Mouse (Mus musculus) T-helper 17 cell (primary cell): ENCODE measurements around the gene Ntm.

Experiments
- in situ Hi-C, 2 experiments: fragments of 300-600 bp; cut with MboI, MseI; formaldehyde crosslinking; loops; 1 replicate in 1 of 2; 2 replicates in 1 of 2; pipeline ENCODE4 v1.15.1; 2025; ENCODE audit warnings: high pct_unique_total_duplicates in 2 of 2

Ntm gene

GRCm38 (mm10) chr9:29884062-29884461 is 78.9 kb downstream of the Ntm start:
- in situ Hi-C loops, result no loop called here

DNA sequence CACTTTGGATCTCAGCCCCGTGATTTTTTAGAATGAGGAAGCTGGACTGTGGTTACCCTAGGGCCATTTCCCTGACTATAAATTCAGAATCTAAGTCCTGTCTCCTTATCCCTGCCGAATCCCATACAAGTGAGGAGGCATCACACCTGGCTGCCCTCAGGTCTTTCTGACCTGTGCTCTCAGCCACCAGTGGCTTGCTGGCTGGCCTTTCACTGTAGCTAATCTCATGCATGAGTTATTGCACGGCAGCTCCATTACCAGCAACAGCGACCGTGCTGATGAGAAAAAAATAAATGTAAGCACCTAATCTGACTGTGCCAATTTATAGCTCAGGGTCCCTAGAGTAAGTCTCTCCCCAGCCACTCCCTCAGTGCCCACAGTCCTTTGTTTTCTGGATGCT is 81.3 kb downstream of the Ntm start:
- in situ Hi-C loops, result no loop called here

DNA sequence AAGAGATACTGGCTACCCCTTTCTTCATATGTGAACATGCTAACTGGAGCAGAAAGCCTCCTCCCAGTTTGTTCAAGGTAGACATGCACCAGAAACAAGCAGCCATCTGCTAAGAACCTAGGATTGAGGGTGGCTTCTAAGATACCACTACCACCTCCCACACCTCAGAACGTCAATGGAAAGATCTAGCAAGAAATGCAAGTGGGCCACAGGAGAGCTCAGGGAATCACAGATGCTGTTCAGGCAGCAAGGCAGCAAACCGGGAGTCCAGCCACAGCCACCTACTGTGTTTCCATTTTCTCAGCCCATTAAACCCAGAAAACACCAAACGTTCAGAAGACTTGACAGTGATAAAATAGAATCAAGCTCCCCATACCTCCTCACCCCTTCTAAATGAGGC is 85.4 kb downstream of the Ntm start:
- in situ Hi-C loops, result loop anchor here in 1 of 2 experiments (10.0 kb wide), 1 partner anchor 1017 kb away; no protein-coding TSS in a partner anchor

GRCm38 (mm10) chr9:29867746-29868145 is 95.2 kb downstream of the Ntm start:
- in situ Hi-C loops, result no loop called here

DNA sequence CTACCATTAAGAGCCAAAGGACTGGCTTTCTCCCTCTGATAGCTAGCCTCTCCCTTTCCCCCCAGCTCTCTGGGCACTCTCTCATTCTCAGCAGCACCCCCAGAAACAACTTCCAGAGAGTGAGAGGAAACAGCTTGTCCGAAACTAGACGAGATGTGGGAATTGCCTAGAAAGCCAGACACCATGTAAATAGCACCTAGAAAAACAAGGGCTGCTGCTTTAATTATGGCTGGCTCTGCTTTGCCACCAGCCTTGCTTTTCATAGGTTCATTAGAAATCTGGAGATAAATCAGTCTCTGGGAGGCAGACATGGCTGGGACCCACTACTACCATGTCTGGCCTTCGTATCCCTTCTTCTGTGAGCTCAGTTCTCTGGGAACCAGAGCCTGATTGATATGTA is 96.1 kb downstream of the Ntm start:
- in situ Hi-C loops, result no loop called here

GRCm38 (mm10) chr9:29866101-29866500 is 96.8 kb downstream of the Ntm start:
- in situ Hi-C loops, result no loop called here

DNA sequence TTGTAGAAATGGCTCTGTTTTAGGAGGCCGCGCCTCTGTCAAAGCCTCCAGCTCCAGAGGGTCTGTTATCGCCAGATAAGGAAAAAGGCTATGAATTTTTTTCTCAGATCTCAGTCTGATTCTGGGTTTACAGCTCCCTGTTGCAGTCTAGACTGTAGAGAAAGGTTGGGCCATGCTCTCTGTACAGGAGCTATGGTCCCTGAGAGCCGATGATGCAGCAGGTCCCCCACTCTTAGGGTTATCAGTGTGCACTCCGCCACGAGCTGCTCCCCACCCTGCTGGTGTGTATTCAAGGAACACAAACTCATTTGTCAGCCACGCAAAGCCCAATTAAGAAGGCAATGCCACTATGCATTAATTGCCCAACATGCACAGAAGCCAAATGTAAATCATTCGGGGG is 97.4 kb downstream of the Ntm start:
- in situ Hi-C loops, result no loop called here

GRCm38 (mm10) chr9:29864886-29865285 is 98.1 kb downstream of the Ntm start:
- in situ Hi-C loops, result no loop called here

- in situ Hi-C loops, result no loop called here
Measured at GRCm38 (mm10) chr9:29862408-29862807, 100.5 kb downstream of the Ntm start.

DNA sequence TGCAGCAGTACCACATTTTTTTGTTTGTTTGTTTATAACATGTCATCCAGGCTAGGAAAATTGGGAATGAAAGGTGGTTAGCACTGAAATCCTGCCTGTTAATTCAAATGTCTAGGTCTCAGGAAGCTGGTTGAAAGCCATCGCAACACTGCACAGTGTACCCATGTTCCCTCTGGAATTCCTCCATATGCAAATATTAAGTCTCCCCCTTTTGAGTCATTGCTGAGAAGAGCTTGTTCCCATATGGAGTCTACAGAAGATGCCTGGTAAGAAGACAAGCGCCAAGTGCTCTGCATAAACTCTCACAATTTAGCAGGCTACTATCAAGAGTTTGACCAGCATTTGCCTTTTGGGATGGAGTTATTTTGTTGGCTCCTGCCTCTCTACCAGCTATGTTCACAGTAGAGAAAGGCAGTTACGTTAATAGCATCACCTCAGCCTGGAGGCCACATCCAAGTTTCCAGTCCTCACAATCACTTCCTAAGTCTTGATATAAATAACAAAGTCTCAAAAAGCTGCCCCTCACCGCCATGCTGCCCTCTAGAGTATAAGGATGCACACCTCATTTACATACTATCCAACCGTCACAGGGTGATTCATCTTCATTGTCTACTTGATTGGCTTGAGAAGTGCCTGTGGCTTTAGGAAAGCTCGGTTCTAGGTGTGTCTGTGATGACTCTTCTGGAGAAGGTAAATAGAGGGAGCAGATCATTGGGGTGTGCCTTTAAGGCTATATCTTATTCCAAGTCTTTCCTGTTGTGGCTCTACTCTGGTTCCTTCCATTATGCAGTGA is 103.5 kb downstream of the Ntm start:
- in situ Hi-C loops, result no loop called here

DNA sequence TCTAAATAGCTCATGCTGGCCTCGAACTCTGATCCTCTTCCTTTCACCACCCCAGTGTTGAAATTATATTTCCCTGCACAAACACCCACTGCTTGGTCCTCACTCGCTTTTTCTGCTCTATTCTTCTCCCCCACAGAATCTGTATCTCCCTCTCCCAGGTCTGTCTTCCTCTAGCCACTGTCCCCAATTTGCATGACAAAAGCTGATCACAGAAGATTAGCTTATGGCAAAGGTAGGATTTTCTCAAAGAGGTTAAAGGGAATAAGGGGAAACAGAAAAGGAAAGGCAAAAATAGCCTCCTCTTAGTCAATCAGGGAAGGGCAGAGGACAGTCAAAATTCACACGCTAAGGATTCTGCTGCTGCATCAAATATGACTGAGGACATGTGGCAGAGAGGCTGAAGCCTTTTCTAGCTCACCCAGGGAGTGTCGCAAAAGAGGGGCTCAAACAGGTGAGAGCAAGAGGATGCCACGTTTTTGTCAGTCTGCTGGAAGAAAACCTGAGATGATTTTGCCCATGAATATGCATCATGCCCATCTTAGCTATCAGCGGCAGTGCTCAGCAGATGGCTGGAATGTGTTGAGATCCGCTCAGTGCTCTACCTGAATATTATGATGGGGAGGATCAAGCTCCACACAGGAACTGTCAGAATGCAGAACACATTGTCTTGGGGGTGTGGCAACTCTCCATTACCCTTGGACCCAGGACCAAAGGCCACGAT is 114.0 kb downstream of the Ntm start:
- in situ Hi-C loops, result no loop called here

- in situ Hi-C loops, result no loop called here
Measured at GRCm38 (mm10) chr9:29837344-29837743, 125.6 kb downstream of the Ntm start.

DNA sequence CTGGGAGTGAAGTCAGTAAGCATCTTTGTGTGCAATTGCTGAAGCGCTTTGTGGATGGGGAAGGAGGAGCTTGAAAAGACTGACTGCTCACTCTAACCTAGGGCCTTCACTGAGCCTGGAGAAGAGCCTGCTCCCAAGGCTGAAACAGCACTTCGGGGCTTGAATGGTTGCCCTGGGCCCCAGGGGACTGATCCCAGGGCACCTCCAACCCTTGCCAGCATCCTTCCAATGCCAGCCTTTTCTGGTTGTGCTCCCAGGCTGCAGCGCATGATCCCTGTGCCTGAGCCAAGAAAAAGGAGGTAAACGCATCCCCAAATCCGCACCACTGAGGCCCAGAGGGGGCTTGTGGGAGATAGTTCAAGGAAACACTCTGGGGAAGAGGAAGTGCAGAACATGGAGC is 128.0 kb downstream of the Ntm start:
- in situ Hi-C loops, result no loop called here

DNA sequence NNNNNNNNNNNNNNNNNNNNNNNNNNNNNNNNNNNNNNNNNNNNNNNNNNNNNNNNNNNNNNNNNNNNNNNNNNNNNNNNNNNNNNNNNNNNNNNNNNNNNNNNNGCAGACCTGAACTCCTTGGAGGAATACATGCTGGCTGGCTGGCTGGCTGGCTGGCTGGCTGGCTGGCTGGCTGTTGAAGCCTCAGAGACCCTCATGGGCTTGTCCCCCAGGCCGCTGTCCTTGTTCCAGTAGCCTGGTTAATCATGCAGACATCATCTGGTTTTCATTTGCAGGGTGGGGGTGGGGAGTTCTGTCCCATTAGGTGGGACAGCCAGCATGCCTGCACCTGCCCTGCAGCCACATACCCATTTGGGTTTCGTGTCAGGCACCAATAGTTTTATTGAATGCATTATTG is 129.2 kb downstream of the Ntm start:
- in situ Hi-C loops, result no loop called here

GRCm38 (mm10) chr9:29827240-29827660 is 135.7 kb downstream of the Ntm start:
- in situ Hi-C loops, result no loop called here

- in situ Hi-C loops, result no loop called here
Measured at GRCm38 (mm10) chr9:29825236-29825635, 137.7 kb downstream of the Ntm start.

DNA sequence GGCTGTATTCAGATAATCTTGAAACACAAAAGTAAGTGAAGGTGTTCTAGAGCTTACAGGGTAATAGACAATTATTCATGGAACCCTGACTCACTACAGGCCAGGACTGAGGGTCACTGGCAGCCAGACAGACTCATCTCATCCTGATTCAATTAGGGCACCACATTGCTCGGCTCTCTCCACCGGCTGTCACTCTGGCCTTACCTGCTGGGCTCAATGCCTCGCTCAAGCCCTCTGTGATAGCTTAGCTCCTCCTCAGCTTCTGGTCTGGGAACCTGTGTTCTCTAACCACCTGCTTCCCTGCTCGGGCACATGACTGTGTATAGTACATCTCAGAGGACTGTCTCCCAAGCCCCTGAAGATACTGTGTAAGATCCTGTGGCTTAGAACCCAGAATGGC is 139.2 kb downstream of the Ntm start:
- in situ Hi-C loops, result no loop called here

- in situ Hi-C loops, result no loop called here
Measured at GRCm38 (mm10) chr9:29812685-29813084, 150.3 kb downstream of the Ntm start.

DNA sequence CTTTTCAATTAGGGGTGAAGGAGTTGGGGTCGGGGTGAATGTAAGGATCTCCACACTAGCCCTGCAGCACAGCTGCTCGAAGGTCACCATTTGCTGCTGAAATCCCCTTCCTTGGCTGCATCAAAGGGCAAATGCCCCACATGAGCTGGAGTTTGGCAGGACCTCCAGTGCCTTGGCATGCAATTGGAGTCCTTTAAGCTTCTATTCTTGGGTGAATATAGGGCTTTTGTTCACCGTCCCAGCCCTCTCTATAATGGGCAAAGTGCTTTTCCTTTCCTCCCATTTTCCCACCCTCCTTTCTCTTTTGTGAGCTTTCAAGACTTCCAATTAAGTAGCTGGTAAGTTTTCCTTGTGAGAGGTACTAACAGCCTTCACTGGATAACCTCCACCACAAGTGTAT is 156.2 kb downstream of the Ntm start:
- in situ Hi-C loops, result no loop called here

- in situ Hi-C loops, result no loop called here
Measured at GRCm38 (mm10) chr9:29804483-29804882, 158.5 kb downstream of the Ntm start.

GRCm38 (mm10) chr9:29803738-29804285 is 159.1 kb downstream of the Ntm start:
- in situ Hi-C loops, result no loop called here

GRCm38 (mm10) chr9:29802990-29803737 is 159.8 kb downstream of the Ntm start:
- in situ Hi-C loops, result no loop called here
